Mouse (Mus musculus): ENCODE data around the gene Tcl1b3.
"Not testable (repeated sequence)": the region's sequence is repeated elsewhere in the genome, so short reads cannot be mapped to it uniquely, and the experiment has no call there.

DNA sequence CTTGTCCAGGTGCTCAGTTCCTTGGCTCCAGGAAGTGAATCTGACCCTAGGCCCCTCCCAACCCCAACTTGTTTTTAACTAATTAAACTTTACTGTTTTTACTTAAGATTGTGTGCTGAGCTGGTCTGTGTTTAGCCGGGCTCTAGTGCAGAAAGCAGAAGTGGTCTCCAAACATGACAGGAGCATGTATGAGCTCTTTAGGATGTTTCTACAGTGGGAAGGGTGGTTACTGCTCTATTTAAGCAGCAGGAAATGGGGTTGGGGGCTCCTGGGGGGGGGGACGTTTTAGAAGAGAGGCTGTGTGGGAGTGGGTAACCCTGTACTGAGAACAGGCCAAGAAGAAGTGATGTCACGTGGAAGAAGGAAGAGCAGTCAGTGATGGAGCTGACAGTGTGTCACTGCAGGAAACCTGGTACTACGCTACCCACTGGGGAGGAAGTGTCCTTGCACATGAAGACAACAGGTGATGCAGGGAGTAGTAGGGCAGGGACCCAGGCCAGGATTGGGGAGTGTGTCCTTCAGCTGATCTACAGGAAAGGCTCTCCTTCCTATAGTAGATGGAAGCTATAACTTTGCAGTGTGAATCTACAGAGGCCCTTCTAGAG lies 9.7 kb upstream of the Tcl1b3 start:
- TF ChIP-seq GATA1 (IDR thresholded peaks at IDR 0.05; ENCODE audit: borderline replicate concordance, low read length); FLI1 (IDR thresholded peaks at IDR 0.05; ENCODE audit: low read length): not testable (repeated sequence)

Measured in megakaryocyte, embryonic 14.5 days (primary cell).